Mouse (Mus musculus) heart, embryonic 14.5 days (tissue): ENCODE data around the gene Cdc34b. TPM values are rescaled to one million over a fixed set of nuclear protein-coding genes. Genes with fewer than 3 reads are reported as not detected.

Source experiments
- ATAC-seq: fragments of 200-750 bp; cut with Nextera tagmentation; 2 replicates; pipeline ENCODE4 v1.8.0; 2017; ENCODE audit warnings: low read depth, moderate TSS enrichment; ENCODE audit not compliant: insufficient number of reproducible peaks, insufficient read depth, low FRiP score
- H3K27ac ChIP-seq, 2 experiments: fragments of 200-500 bp in 1 of 2; fragments of 300-500 bp in 1 of 2; sonication (generic) in 1 of 2; replicated peaks in 1 of 2; 2 replicates each; pipeline ENCODE4 v1.5.1; 2012 to 2014; ENCODE audit warnings: low read depth in 2 of 2, low read length in 2 of 2, control low read depth in 1 of 2, mild to moderate bottlenecking in 1 of 2, mixed read lengths in 1 of 2; ENCODE audit not compliant: control insufficient read depth in 1 of 2, insufficient read depth in 1 of 2
- H3K27me3 ChIP-seq: fragments of 300-500 bp; sonication (generic); 2 replicates; pipeline ENCODE4 v1.6.1; 2014; ENCODE audit warnings: mild to moderate bottlenecking, low read length, control low read depth; ENCODE audit not compliant: control insufficient read depth, insufficient read depth
- H3K36me3 ChIP-seq: fragments of 300-500 bp; sonication (generic); 2 replicates; pipeline ENCODE4 v1.6.1; 2014; ENCODE audit warnings: mild to moderate bottlenecking, control low read depth, low read length, mixed read lengths; ENCODE audit not compliant: control insufficient read depth, insufficient read depth
- H3K4me1 ChIP-seq, 2 experiments: fragments of 200-500 bp in 1 of 2; fragments of 300-500 bp in 1 of 2; sonication (generic) in 1 of 2; 2 replicates each; pipeline ENCODE4 v1.6.1; 2012 to 2014; ENCODE audit warnings: low read length in 2 of 2, control low read depth in 1 of 2, mixed read lengths in 1 of 2; ENCODE audit not compliant: control insufficient read depth in 2 of 2, insufficient read depth in 2 of 2
- H3K4me2 ChIP-seq: fragments of 300-500 bp; sonication (generic); 2 replicates; pipeline ENCODE4 v1.6.1; 2014; ENCODE audit warnings: mild to moderate bottlenecking, low read length
- H3K4me3 ChIP-seq, 2 experiments: fragments of 200-500 bp in 1 of 2; fragments of 300-500 bp in 1 of 2; sonication (generic) in 1 of 2; 2 replicates each; pipeline ENCODE4 v1.5.1; 2012 to 2014; ENCODE audit warnings: low read length in 2 of 2, mild to moderate bottlenecking in 2 of 2, control low read depth in 1 of 2, low read depth in 1 of 2, moderate library complexity in 1 of 2; ENCODE audit not compliant: control insufficient read depth in 1 of 2, insufficient read depth in 1 of 2
- H3K9ac ChIP-seq: fragments of 300-500 bp; sonication (generic); 2 replicates; pipeline ENCODE4 v1.6.1; 2014; ENCODE audit warnings: mild to moderate bottlenecking, low read length
- H3K9me3 ChIP-seq: fragments of 300-500 bp; sonication (generic); 2 replicates; pipeline ENCODE4 v1.6.1; 2016; ENCODE audit warnings: low read length, control low read depth; ENCODE audit not compliant: control insufficient read depth
- WGBS: fragments of 180-500 bp; shearing (Covaris S2); extraction: QIAGEN DNeasy Blood & Tissue Kit; methylation state at CpG from one replicate; pipeline ENCODE4 v1.1.7; 2014; 5-methylcytosine and 5-hydroxymethylcytosine counted together
- polyA plus RNA-seq: library from polyadenylated mRNA; unstranded; fragments of >200 nt; fragmentation: Nextera tagmentation; extraction: Ambion mirVana; gene quantifications from 2 replicates; pipeline ENCODE4 v1.2.1, GENCODE M21; 2014

Gene Cdc34b
- polyA plus RNA-seq, 1 experiment from 2014 or later: not detected

- Histone ChIP-seq H3K9ac (no peak overlapping the region), H3K4me3 (no peak overlapping the region), H3K36me3 (no peaks in the 10 kb centered on the region), H3K4me1 (peaks cover 0 to 15% of the 10 kb centered on the region in 2 experiments; a peak in 3 of 4 replicates), H3K9me3 (no peaks in the 10 kb centered on the region), H3K4me2 (no peak overlapping the region), H3K27ac (0 out of 4 replicates have a peak overlapping the region, but pooled peaks of 1 of the 2 experiments have one; percentile 5), H3K27me3 (no peaks in the 10 kb centered on the region; the same call in 1 of the 2 replicates)
- 83% methylated on average over 7 of the region's 7 CpGs for WGBS
- no peak for ATAC-seq
Measured at GRCm38 (mm10) chr11:94718113-94718909, 23.3 kb upstream of the Cdc34b start.

- no peaks in the 10 kb centered on the region for H3K36me3 ChIP-seq
- WGBS: 80% methylated on average over 2 of the region's 2 CpGs
- no peaks in the 10 kb centered on the region for H3K27me3 ChIP-seq
- no peak overlapping the region for H3K4me3 ChIP-seq
- peaks cover 0 to 15% of the 10 kb centered on the region in 2 experiments; a peak in 3 of 4 replicates for H3K4me1 ChIP-seq
- no peak overlapping the region for H3K4me2 ChIP-seq
- no peaks in the 10 kb centered on the region for H3K9me3 ChIP-seq
- no peak overlapping the region for H3K9ac ChIP-seq
- no peak overlapping the region for H3K27ac ChIP-seq
- no peak for ATAC-seq
Measured at GRCm38 (mm10) chr11:94719216-94719615, 22.4 kb upstream of the Cdc34b start.

- Histone ChIP-seq H3K27me3 (no peaks in the 10 kb centered on the region), H3K9me3 (no peaks in the 10 kb centered on the region), H3K4me3 (no peak overlapping the region), H3K4me1 (no peaks in the 10 kb centered on the region), H3K4me2 (no peak overlapping the region), H3K36me3 (no peaks in the 10 kb centered on the region), H3K27ac (no peak overlapping the region), H3K9ac (no peak overlapping the region)
- WGBS: 89% methylated on average over 3 of the region's 3 CpGs
- no peak for ATAC-seq
Measured at GRCm38 (mm10) chr11:94727306-94727705, 14.3 kb upstream of the Cdc34b start.

GRCm38 (mm10) chr11:94728545-94728944 is 13.0 kb upstream of the Cdc34b start:
- no peak overlapping the region for H3K27ac ChIP-seq
- no peaks in the 10 kb centered on the region for H3K36me3 ChIP-seq
- H3K9me3 ChIP-seq: no peaks in the 10 kb centered on the region
- H3K4me3 ChIP-seq: no peak overlapping the region
- no peak overlapping the region for H3K4me2 ChIP-seq
- no peak for ATAC-seq
- no peaks in the 10 kb centered on the region for H3K27me3 ChIP-seq
- no peaks in the 10 kb centered on the region for H3K4me1 ChIP-seq
- no peak overlapping the region for H3K9ac ChIP-seq
- WGBS: 64% methylated on average over 3 of the region's 3 CpGs

GRCm38 (mm10) chr11:94729565-94729964 is 12.0 kb upstream of the Cdc34b start:
- no peaks in the 10 kb centered on the region for H3K36me3 ChIP-seq
- no peaks in the 10 kb centered on the region for H3K4me1 ChIP-seq
- no peak overlapping the region for H3K4me3 ChIP-seq
- 29% methylated on average over 4 of the region's 4 CpGs for WGBS
- no peak overlapping the region for H3K27ac ChIP-seq
- H3K27me3 ChIP-seq: no peaks in the 10 kb centered on the region
- no peaks in the 10 kb centered on the region for H3K9me3 ChIP-seq
- H3K4me2 ChIP-seq: no peak overlapping the region
- ATAC-seq: no peak
- H3K9ac ChIP-seq: no peak overlapping the region

GRCm38 (mm10) chr11:94730261-94730660 is 11.3 kb upstream of the Cdc34b start:
- no peaks in the 10 kb centered on the region for H3K9me3 ChIP-seq
- WGBS: 22% methylated on average over 5 of the region's 5 CpGs
- H3K27ac ChIP-seq: no peak overlapping the region
- no peak overlapping the region for H3K4me2 ChIP-seq
- no peaks in the 10 kb centered on the region for H3K36me3 ChIP-seq
- H3K27me3 ChIP-seq: no peaks in the 10 kb centered on the region
- no peaks in the 10 kb centered on the region for H3K4me1 ChIP-seq
- no peak overlapping the region for H3K9ac ChIP-seq
- no peak overlapping the region for H3K4me3 ChIP-seq
- no peak for ATAC-seq

- Histone ChIP-seq H3K27ac (no peak overlapping the region), H3K27me3 (no peaks in the 10 kb centered on the region), H3K9me3 (no peaks in the 10 kb centered on the region), H3K4me2 (no peak overlapping the region), H3K36me3 (no peaks in the 10 kb centered on the region), H3K4me1 (no peaks in the 10 kb centered on the region), H3K9ac (no peak overlapping the region), H3K4me3 (no peak overlapping the region)
- 70% methylated on average over 12 of the region's 12 CpGs for WGBS
- ATAC-seq: no peak
Measured at GRCm38 (mm10) chr11:94731229-94731628, 10.4 kb upstream of the Cdc34b start.

- no peak for ATAC-seq
- H3K27ac ChIP-seq: no peak overlapping the region
- H3K4me2 ChIP-seq: peak overlapping the region; percentile 41
- H3K4me1 ChIP-seq: no peaks in the 10 kb centered on the region
- H3K27me3 ChIP-seq: no peaks in the 10 kb centered on the region
- H3K36me3 ChIP-seq: no peaks in the 10 kb centered on the region
- 34% methylated on average over 8 of the region's 8 CpGs for WGBS
- no peak overlapping the region for H3K4me3 ChIP-seq
- H3K9me3 ChIP-seq: no peaks in the 10 kb centered on the region
- H3K9ac ChIP-seq: no peak overlapping the region
Measured at GRCm38 (mm10) chr11:94732773-94733172, 8.8 kb upstream of the Cdc34b start.
